Mouse (Mus musculus) ES-Bruce4 (cell line): Measurements from ENCODE around the gene Casc3.

ENCODE experiments used
- CTCF ChIP-seq: IDR thresholded peaks from one replicate; pipeline ENCODE4 v1.8.1; 2011; ENCODE audit warnings: low read depth, low read length
- POLR2A ChIP-seq: IDR thresholded peaks from one replicate; pipeline ENCODE4 v1.8.1; 2011; ENCODE audit warnings: low read length; ENCODE audit not compliant: insufficient read depth

- TF ChIP-seq CTCF: no peak
- TF ChIP-seq POLR2A: no peak
These were observed 45.7 kb downstream of the Casc3 start for GRCm38 (mm10) chr11:98850100-98851093.
